ENCODE assay signal across 17 mouse cellular contexts in genomic region chr14:108635266-108635665, GRCm38 (mm10).
DNase-seq lines count a peak whose midpoint lies in the region; ATAC-seq and TF ChIP-seq lines count a peak whose summit lies in the region.
"Had no signal": no experiment of that assay in that cellular context is flagged by ENCODE, and none has a peak within 500 bp of the region (broad histone marks: within the 10 kb centered on the region; RNA-seq: fewer than 3 reads in every experiment).

No protein-coding gene starts in this region.

- H3K4me3 ChIP-seq in lung, embryonic 14.5 days (ENCODE audit: low read depth, low read length): no peak overlapping the region
- H3K4me3 ChIP-seq in myocyte: no peak overlapping the region
- H3K4me3 ChIP-seq in kidney, embryonic 15.5 days (replicated peaks): no peak overlapping the region
- H3K4me3 ChIP-seq: embryonic facial prominence, embryonic 10.5 days; embryonic facial prominence, embryonic 12.5 days; forebrain, embryonic 15.5 days had no signal

- no peak overlapping the region for H3K4me2 ChIP-seq in lung, embryonic 14.5 days
- H3K4me2 ChIP-seq in myocyte (ENCODE audit: low read depth): no peak overlapping the region
- H3K4me2 ChIP-seq in kidney, embryonic 15.5 days: no peak overlapping the region
- H3K4me2 ChIP-seq: embryonic facial prominence, embryonic 12.5 days; forebrain, embryonic 15.5 days had no signal

- no peaks in the 10 kb centered on the region for H3K4me1 ChIP-seq in lung, embryonic 14.5 days (ENCODE audit: insufficient read depth)
- no peaks in the 10 kb centered on the region for H3K4me1 ChIP-seq in kidney, embryonic 15.5 days
- H3K4me1 ChIP-seq: embryonic facial prominence, embryonic 10.5 days; embryonic facial prominence, embryonic 12.5 days; forebrain, embryonic 15.5 days had no signal

- H3K9ac ChIP-seq in lung, embryonic 14.5 days: no peak overlapping the region
- no peak overlapping the region for H3K9ac ChIP-seq in kidney, embryonic 15.5 days
- H3K9ac ChIP-seq: embryonic facial prominence, embryonic 12.5 days; forebrain, embryonic 15.5 days; forebrain, postnatal 0 days had no signal

- no peaks in the 10 kb centered on the region for H3K9me3 ChIP-seq in lung, embryonic 14.5 days (ENCODE audit: low read depth, low read length)
- H3K9me3 ChIP-seq in kidney, embryonic 15.5 days (replicated peaks): no peaks in the 10 kb centered on the region
- H3K9me3 ChIP-seq: embryonic facial prominence, embryonic 10.5 days; embryonic facial prominence, embryonic 12.5 days; forebrain, embryonic 15.5 days had no signal

- WGBS in lung, embryonic 14.5 days: 52% methylated on average over 2 of the region's 2 CpGs
- 85% methylated on average over 2 of the region's 2 CpGs for WGBS in kidney, embryonic 15.5 days

- ATAC-seq in lung, embryonic 14.5 days (ENCODE audit: insufficient read depth): no peak
- ATAC-seq in kidney, embryonic 15.5 days (replicated peaks; ENCODE audit: low FRiP score): no peak
- ATAC-seq: forebrain, embryonic 15.5 days; forebrain, postnatal 0 days had no signal

- TF ChIP-seq POLR2A in brain, embryonic 14.5 days (IDR thresholded peaks at IDR 0.05; ENCODE audit: borderline replicate concordance, extremely low read depth, insufficient read depth, insufficient read length, poor library complexity, severe bottlenecking): no peak
- no peak for TF ChIP-seq POLR2A in myocyte (IDR thresholded peaks at IDR 0.05; ENCODE audit: insufficient read length, low read depth)

- no peak overlapping the region for H3ac ChIP-seq in myocyte (ENCODE audit: control insufficient read depth, insufficient read length)

- no peaks in the 10 kb centered on the region for H3K36me3 ChIP-seq in lung, embryonic 14.5 days (ENCODE audit: insufficient read depth)
- no peaks in the 10 kb centered on the region for H3K36me3 ChIP-seq in myocyte (ENCODE audit: control insufficient read depth, insufficient read depth)
- no peaks in the 10 kb centered on the region for H3K36me3 ChIP-seq in kidney, embryonic 15.5 days
- H3K36me3 ChIP-seq: embryonic facial prominence, embryonic 10.5 days; embryonic facial prominence, embryonic 12.5 days; forebrain, embryonic 15.5 days had no signal

- no peak for TF ChIP-seq CTCF in lung, embryonic 14.5 days (IDR thresholded peaks at IDR 0.05; ENCODE audit: low read depth)
- TF ChIP-seq CTCF in brain, embryonic 14.5 days (IDR thresholded peaks at IDR 0.05; ENCODE audit: borderline replicate concordance, extremely low read depth, insufficient read depth, insufficient read length): no peak

- no peaks in the 10 kb centered on the region for H3K27me3 ChIP-seq in lung, embryonic 14.5 days (ENCODE audit: insufficient read depth, low read length)
- no peaks in the 10 kb centered on the region for H3K27me3 ChIP-seq in myocyte (ENCODE audit: control insufficient read depth, insufficient read depth, insufficient read length)
- no peaks in the 10 kb centered on the region for H3K27me3 ChIP-seq in kidney, embryonic 15.5 days
- H3K27me3 ChIP-seq: embryonic facial prominence, embryonic 12.5 days; forebrain, embryonic 15.5 days had no signal

- H3K27ac ChIP-seq in lung, embryonic 14.5 days (ENCODE audit: low read depth): no peak overlapping the region
- H3K27ac ChIP-seq in kidney, embryonic 15.5 days: no peak overlapping the region
- H3K27ac ChIP-seq: embryonic facial prominence, embryonic 10.5 days; embryonic facial prominence, embryonic 12.5 days; forebrain, embryonic 15.5 days had no signal

- no peaks in the 10 kb centered on the region for H3K79me2 ChIP-seq in myocyte (ENCODE audit: control insufficient read depth, insufficient read depth)

- peak; percentile 61 for DNase-seq in lung, embryonic 14.5 days
- DNase-seq in lung, postnatal 10 days: no peak
- DNase-seq in brain, embryonic 14.5 days (ENCODE audit: low read depth): peak; percentile 59
- DNase-seq: adrenal gland, adult 2 months; adrenal gland, postnatal 10 days; adrenal gland, postnatal 25 days; cerebellum, adult 11-12 months; cerebellum, adult 2 months; cerebellum, adult 9-10 months; cerebellum, postnatal 10 days; cerebellum, postnatal 25 days; forebrain, postnatal 0 days had no signal

TF ChIP-seq in myocyte, 11 proteins besides CTCF, POLR2A, EP300 and RAD21:
- TF ChIP-seq CEBPB (IDR thresholded peaks at IDR 0.05; ENCODE audit: insufficient read depth, poor library complexity, severe bottlenecking) (0 out of 2 replicates have a peak, but pooled peaks have one; percentile 21), TCF12 (IDR thresholded peaks at IDR 0.05; ENCODE audit: insufficient read depth, poor library complexity, severe bottlenecking) (no peak)
TF ChIP-seq in myocyte: peak in this region for 1.
